Mouse (Mus musculus): ENCODE measurements at regions not wholly inside any gene's neighbourhood (a gene's known extent, or its start where the extent isn't known, plus 50 kb on each side); places are given as distances from the start of the nearest gene placed in this dataset.

DNA sequence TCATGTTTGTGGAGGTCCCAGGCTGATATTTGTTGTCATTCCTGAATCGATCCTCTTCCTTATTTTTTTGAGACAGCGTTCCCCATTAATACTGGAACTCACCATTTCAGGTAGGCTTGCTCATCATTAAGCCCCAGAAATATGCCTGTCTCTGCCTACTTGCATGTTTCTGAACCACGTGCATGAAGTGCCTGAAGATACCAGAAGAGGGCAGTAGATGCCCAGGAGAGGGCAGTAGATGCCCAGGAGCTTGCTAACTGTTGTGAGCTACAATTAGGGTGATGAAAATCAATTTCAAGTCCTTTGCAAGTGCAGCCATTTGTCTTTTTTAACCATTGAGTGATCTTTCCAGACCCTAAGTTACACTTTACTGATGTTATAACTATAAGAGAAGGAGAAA, 871.6 kb upstream of the Ddx18 start:
- TF ChIP-seq CTCF (IDR thresholded peaks at IDR 0.05; ENCODE audit: borderline replicate concordance, control insufficient read depth, extremely low read depth, insufficient read depth, low read length, poor library complexity) (no peak), POLR2A (IDR thresholded peaks at IDR 0.05; ENCODE audit: control insufficient read depth, extremely low read depth, insufficient read depth, low read length, poor library complexity) (no peak)
